Mouse (Mus musculus): ENCODE data around the gene Rcor1. TPM values are rescaled to one million over a fixed set of nuclear protein-coding genes. Genes with fewer than 3 reads are reported as not detected.
A peak's percentile ranks its signal among the peaks of the same experiment; 100 is the strongest.

Rcor1 gene
- total RNA-seq (2022), result 10 to 100 TPM; 13.0 to 15.2 (median 14.2) TPM

DNA sequence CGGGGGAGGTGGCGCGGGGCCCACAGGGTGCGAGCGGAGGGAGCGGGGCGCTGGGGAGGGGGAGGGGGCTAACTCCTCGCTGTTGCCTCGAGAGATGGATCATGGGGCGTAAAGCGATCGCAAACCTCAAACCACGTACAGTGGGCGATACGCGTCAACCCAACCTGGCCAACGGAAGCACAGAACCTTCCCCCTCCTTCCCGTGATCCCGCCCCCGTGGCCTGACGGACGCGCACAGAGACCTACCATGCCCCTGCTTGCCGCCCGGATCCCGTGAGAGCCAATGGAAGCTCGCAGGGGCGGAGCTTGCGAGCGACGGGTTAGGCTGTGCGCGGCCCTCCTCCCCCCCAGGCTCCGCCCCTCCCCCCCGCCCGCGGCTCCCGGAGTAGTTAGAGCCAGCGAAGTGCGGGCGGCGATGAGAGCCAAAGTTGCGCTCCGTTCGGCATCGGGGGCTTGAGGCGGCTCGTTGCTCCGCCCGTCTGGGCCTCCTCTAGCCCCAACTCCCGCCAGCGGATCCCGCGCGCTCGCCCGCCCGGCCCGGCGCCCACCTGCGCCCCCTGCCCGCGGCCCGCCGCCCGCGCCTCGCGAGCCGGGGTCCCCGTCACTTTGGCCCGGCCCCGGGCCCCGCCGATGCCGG lies at the start of gene Rcor1:
TSS of gene Rcor1 (plus strand) at position 376 of the 637 bp plus-strand sequence.
- DNase-seq (ENCODE audit: low spot score in 2 of 2), result peak; percentile 96 to 99

DNA sequence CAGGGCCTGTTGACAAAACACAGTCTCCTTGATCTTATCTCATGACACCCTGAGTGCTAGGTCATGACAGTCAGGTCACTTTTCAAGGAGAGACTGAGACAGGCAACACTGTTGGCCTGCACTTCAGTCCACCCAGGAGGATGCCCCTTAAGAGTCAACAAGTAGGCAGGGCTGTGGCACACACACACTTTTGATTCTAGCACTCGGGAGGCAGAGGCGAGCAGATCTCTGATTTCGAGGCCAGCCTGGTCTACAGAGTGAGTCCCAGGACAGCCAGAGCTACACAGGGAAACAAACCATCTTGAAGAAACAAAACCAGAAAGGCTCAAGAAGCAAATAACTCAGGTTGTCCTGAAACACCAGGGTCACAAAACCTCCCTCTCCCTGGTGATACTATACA lies 49.7 kb upstream of the Rcor1 start:
- no peak for DNase-seq (ENCODE audit: low spot score in 2 of 2)

DNA sequence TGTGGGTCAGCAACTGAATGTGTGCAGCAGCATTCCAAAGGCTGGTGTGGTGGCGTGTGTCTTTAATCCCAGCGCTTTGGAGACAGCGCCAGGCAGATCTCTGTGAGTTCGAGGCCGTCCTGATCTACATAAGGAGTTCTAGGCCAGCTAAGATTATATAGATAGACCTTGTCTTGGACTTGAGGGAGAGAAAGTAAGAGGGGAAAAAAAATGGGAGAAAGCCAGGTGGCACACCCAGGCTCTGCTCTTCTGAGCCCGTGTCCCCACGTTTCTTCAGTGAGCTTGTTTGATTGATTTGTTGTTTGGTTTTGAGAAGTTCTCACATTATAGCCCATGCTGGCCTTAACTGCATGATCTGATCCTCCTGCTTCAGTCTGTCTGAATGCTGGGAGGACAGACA lies 48.7 kb upstream of the Rcor1 start:
- DNase-seq (ENCODE audit: low spot score in 2 of 2), result no peak

DNA sequence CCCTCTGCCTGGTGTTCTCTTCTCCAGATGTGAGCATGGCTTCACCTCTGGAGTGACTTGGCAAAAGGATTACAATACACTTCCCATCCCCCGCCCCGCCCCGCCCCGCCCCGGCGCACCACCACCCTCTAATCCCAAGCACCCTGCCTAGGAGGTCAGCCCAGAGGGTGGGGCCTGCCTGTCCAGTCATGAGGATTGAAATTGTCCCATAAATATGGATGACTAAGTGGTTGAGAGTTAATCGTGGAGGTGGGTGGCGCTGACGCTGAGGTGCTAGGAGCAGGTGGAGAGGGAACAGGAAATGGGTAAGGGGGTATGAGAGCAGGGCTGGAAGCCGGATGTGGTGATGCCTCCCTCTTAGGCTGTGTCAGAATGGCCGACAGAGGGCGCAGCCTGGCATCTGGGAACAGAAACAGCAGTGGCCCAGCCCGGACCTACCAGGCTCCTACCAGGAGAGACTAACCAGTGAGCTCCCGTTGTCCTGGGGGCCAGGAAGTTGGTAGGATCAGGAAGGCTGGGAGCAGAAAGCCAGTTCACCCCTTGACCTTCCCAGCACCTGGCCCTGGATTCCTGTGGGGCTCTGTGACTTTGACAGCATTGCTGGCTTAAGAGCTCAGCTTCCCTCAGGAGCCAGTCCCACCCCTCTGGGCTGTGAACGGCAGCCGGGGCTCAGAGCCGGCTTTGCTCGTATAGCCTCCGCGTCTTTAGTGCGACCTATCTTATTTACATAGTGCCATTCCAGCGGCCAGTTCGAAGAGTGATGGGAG lies 47.6 kb upstream of the Rcor1 start:
- no peak for DNase-seq (ENCODE audit: low spot score in 2 of 2)

DNA sequence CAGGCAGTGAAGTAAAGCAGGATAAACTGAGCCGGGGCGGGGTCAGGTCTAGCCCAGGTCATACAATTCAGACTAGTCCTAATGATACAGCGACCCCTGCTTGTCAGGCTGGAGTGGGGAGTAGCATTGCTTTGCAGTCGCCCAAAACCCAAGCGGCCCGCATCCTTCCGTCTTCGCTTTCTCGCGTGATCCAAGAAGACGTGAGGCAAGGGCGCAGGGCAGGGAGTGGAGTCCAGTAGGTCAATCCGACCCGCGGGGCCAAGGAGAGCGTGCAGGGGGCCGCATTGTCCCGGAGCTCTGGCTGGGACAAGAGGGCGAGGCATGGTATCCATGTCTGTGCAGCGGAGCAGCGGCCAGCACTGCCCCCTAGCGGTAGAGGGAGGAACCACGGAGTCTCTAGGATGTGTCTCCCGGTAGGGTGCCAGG lies 47.0 kb upstream of the Rcor1 start:
- peak; percentile 70 to 91 for DNase-seq (ENCODE audit: low spot score in 2 of 2)

DNA sequence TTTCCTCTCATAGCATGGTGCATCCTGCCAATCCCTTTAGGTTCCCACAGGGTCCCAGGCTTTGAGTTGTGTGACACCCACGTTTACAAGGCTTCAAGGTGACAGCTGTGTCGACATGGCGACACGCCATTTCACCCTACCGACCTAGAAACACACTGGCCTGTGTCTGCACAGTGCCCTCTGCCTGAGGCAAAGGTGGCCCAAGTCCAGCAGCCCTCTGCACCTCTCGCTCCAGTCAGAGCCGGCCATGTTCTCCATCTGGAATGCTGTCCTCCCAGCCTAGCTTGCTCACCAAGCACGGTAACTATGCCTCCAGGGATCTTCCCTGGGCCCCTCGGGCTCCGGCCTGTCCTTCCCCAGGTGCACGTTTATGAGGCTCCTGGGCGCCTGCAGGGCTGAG lies 46.4 kb upstream of the Rcor1 start:
- no peak for DNase-seq (ENCODE audit: low spot score in 2 of 2)

DNA sequence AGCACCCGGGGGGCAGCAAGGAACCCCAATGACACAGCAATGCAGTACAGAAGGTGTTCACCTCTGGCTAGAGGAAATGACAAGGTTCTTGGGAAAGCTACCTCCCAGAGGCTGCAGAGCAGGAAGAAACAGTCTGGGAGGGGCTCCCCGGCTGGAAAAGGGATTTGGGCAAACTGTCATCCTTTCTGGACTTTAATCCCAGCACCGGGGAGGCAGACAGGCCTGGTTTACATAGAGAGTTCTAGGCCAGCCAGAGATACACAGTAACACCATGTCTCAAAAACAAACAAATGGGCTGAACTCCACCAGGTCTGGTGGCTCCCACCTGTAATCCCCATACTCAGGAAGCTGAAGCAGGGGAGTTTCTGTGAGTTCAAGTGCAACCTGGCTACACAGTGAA lies 45.9 kb upstream of the Rcor1 start:
- DNase-seq (ENCODE audit: low spot score in 2 of 2), result no peak

DNA sequence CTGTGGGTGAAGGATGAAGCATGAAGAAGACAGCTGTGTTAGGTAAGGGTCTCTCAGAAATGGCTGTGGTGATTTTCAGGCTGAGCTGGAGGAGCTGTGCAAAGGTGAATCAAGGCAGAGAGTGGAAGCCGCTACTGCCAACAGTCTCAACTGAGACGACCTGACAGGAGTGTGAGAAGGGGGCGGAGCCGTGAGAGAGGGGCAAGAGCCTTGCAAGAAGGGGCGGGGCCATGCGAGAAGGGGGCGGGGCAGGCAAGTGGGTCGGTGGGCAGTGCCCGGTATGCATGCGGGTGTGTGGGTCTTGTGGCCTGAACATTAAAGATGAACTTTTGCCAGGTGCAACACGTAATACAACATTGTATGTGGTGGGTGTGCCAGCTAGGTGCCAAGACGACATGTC lies 44.5 kb upstream of the Rcor1 start:
- no peak for DNase-seq (ENCODE audit: low spot score in 2 of 2)

DNA sequence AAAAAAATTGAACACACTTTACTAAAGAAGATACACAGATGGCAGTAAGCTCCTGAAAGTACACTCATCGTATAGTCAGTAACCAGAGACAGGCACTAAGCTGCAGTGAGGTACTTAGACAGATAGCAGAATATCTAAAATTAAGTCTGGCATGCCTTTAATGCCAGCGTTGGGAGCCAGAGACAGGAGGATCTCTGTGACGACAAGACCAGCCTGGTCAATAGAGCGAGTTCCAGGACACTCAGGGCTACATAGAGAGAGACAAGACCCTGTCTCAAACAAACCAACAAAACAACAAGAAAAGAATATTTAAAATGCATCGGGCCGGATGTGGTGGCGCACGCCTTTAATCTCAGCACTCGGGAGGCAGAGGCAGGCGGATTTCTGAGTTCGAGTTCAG lies 41.1 kb upstream of the Rcor1 start:
- no peak for DNase-seq (ENCODE audit: low spot score in 2 of 2)

DNA sequence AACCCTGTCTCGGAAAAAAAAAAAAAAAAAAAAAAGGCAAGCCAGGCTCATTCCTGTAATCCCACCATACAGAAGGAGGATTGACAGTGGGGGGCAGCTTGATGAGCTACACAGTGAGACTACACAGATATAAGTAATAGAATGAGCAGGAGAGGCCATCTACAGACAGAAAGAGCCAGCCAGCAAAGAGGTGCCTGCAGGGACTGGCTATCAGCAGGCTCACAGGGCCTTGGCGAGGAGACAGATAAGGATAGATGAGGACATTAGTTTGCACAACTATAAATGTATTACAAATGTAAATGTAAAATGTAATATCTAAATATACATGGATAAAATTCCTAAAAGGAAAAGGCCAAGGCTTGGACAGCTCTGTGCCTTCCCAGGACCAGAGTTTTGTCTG lies 39.3 kb upstream of the Rcor1 start:
- DNase-seq (ENCODE audit: low spot score in 2 of 2), result no peak

DNA sequence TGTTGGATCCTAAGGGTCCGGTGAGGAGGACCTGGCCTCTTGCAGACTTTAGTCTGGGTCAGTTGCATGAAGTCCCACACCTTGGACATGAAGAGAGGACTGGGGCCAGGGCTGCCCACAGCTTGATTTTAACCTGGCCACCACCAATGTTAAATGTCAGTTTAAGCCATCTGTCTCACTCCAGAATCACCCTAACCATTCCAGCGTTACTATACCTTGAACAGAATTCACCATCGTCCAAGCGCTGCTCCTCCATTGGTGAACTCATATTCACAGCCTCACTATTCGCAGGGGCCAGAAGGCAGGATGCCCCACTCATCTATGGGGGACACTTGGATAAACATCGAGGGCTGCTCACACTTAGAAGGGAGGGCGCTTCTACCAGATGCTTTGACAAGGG lies 38.2 kb upstream of the Rcor1 start:
- no peak for DNase-seq (ENCODE audit: low spot score in 2 of 2)

DNA sequence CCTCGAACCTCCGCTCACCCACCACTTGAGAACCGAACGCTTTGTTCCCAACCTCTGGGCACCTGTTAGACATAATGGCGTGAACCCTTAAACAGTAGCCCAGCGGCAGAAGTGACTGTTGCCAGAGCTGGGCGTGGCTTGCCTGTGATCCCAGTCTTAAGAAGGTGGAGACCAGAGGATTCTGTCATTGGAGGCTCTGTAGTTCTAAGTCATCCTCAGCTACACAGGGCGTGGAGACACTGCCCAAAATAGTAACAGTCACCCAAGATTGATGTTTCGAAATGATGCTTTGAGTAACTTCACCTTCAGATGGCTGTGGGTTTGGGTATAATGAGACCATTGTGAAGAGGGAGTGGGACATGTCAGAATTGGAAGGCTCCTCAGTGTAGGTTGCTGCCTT lies 35.0 kb upstream of the Rcor1 start:
- no peak for DNase-seq (ENCODE audit: low spot score in 2 of 2)

DNA sequence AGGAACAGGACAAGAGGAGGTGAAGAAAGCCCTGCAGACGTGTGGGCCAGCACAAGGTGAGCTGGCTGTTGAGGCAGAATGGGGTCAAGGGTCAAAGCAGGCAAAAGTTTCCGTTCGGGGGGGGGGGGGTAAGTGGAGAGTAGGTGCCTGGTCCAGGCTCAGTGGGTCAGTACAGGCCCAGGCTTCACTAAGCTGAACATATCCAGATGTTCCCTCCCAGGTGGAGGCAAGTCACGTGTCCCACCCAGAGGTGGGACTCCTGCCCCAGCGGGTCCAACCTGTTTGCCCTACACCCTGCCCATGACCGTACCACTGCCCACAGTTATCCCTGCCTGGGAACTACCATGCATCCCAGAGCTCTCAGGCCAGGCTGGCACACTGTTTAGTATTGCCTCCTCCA lies 33.3 kb upstream of the Rcor1 start:
- no peak for DNase-seq (ENCODE audit: low spot score in 2 of 2)

DNA sequence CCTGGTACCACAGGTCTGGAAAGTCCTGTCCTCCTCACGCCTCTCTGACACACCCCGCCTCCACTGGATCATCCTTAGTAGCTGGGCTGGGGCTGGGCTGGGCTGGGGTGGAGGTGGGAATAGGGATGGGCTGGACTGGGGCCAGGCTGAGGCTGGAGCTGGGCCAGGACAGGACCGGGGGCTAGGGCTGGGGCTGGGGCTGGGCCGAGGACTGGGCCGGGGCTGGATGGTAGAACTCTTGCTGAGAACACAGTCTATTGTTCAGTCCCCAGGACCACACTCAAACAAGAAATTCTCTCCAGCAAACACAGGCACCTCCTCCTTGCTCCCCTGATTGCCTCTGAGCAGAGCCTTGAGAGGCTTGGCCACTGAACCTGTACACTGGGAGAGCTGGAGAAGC lies 32.8 kb upstream of the Rcor1 start:
- no peak for DNase-seq (ENCODE audit: low spot score in 2 of 2)

DNA sequence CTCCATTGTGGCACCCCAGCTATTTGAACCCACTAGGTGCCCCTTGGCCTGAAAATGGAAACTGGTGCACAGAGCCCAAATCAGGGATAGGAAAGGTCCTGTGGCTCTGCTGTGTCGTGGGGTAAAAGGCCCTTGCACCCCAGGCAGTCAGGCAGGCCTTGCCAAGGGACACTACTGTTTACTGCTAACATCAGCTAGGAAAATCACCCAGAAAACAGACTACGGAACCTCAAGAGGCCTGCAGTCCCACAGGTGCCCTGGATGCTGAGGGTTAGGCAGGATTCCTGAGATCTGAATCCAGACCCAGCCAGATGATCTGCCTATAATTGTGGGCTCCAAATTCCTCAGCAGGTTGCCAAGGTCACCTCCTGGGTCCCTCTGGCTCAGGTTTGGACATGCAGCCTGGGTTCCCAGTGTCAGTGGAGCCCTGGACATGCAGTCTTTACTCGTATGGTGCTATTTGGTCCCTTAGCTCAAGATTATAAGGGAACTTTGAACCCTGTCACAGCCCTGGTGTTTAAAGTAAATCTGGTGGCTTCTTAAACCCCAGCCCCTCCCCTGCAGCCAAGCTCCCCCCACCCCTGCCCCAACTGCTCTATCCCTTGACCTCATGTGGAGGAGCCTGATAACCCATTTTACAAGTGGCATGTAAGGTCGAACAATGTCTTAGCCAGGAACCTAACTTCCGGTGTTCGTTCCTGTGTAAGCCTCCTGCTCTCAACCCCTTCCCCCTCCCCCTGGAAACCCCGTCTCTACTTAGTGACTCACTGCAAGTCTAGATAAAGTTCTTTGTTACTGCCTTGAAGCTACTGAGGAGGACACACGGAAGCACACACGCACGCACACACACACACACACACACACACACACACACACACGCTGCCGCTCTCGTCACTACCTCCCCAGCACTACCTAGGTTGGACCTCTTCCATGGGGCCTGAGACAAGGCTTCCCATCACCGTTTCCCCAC lies 31.7 kb upstream of the Rcor1 start:
- no peak for DNase-seq (ENCODE audit: low spot score in 2 of 2)

DNA sequence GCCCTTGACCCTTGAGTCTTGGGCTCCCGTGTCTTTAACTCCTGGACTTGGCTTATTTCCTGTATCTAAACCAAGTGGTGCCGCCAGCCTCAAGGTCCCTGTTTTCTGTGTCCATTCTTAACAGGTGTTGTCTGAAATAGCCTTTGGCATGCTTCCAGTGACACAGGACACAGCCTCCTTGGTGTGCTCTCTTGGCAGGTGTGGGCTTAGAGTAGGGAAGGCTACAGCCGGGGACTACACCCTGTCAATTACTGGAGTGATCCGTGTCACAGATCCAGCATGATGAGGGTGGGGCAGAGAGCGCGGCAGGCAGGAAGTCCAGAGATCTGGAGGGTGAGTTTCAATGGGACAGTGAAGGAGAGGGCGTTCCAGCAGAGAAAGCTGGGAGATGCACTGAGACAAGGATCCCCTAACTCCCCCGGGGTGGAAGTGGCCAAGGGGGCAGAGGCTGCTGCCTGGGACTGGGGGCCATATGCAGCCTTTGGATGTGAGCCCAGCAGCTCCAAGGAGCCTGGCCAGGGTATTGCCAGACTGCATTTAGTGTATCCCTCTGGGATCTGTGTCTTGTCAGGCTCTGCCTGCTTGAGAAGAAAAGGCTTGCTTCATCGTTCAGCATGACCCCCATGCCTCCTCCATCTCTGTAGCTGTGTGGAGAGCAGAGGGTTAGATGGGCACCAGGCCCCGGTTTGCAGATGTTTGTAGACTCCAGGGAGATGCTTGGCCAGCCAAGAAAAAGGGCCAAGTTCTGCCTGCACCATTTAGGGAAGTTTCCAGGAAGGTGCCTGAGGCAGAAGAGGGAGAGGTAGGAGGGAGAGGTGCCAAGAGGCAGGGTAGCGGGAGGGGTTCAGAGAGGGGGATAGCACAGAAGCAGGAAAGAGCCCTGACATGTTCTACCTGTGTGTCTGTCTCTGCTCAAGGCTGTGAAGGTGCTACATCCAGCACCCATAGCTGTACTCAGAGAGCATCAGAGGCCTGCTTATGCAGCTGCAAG lies 30.4 kb upstream of the Rcor1 start:
- no peak for DNase-seq (ENCODE audit: low spot score in 2 of 2)

DNA sequence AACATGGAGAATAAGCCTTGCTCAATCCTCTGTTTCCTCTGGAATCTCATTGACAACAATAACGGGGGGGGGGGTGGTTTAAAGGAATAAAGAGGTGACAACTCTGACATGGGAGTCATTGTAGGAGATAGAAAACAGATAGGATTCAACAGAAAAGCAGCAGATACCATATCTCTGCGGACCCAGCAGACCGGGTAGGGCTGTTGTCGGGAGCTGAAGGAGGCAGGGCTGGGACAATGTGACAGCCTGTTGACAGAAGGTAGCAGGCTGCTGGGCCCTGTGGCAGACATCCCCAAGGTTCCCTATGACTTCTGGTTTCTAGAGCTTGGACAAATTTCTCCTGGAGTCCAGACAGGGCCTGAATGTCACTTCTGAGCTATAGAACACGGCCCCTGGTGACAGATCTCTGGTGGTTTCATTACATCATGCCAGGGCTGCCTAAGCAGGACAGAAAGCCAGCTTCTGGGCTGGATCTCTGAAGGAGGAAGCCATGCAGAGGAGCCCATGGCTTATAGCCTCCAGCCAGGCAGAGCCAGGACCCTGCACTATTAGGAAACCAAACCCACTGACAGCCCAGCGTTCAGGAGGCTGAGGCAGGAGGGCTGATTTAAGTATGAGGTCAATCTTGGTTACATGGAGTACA lies 29.4 kb upstream of the Rcor1 start:
- no peak for DNase-seq (ENCODE audit: low spot score in 2 of 2)

DNA sequence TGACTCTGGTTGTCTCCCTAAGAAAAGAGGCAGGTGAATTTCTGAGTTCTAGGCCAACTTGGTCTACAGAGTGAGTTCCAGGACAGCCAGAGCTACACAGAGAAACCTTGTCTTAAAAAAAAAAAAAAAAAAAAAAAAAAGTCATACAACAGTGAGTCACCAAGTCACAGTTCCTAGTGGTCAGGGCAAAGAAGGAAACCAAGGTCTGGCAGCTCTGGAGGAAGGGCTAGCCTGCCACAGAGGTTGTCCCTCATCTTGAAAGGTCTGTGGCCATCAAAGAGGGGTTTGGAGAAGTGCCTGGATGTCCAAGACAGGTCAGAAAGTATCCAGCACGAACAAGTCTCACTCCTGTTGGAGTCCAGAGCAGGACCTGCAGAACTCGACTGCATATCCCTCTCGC lies 22.3 kb upstream of the Rcor1 start:
- DNase-seq (ENCODE audit: low spot score in 2 of 2), result no peak

DNA sequence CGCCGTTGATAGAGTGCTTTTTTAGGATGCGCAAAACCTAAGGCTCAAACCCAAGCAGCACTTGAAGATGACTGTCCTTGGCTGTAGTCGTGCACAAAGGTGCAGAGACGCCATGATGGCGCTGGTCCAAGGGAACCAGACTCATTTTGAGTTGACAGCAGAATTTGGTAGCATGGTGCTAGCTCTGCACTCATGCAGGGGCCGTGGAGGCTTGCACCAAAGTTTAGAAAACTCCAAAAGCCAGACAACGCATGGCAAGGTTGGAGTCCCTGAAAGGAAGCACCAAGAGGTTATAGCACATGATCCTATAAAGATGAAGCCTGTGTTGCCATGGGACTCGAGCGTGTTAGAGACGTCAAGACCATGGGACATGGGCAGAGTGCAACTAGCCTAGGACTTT lies 21.1 kb upstream of the Rcor1 start:
- DNase-seq (ENCODE audit: low spot score in 2 of 2), result no peak

DNA sequence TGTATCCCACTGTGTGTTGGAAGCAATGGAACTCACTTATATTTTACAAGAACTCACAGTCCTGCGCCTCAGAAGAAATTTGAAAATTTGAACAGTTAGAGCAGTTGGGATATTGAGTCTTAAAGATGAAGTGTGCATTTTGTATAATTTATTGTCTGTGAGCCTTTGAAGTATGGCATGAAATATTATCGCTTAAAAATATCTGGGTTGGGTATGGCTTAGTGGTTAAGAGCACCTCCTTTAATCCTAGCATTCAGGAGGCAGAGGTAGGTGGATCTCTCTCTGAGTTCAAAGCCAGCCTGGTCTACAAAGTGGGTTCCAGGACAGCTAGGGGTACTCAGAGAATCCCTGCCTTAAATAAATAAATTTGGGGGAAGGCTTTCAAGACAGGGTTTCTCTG lies 20.1 kb upstream of the Rcor1 start:
- DNase-seq (ENCODE audit: low spot score in 2 of 2), result no peak
